Mouse (Mus musculus) kidney, embryonic 16.5 days (tissue): ENCODE results near the gene Tmem151b. TPM values are rescaled to one million over a fixed set of nuclear protein-coding genes. Genes with fewer than 3 reads are reported as not detected.

Experiments used
- ATAC-seq: fragments of 200-750 bp; cut with Nextera tagmentation; 2 replicates; pipeline ENCODE4 v1.8.0; 2017; ENCODE audit warnings: moderate TSS enrichment; ENCODE audit not compliant: low FRiP score, low TSS enrichment
- H3K27ac ChIP-seq: fragments of 300-500 bp; sonication (generic); 2 replicates; pipeline ENCODE4 v1.5.1; 2014; ENCODE audit warnings: low read length
- H3K27me3 ChIP-seq: fragments of 300-500 bp; sonication (generic); 2 replicates; pipeline ENCODE4 v1.6.1; 2014; ENCODE audit warnings: low read length, control low read depth, mixed read lengths; ENCODE audit not compliant: insufficient read depth
- H3K36me3 ChIP-seq: fragments of 300-500 bp; sonication (generic); 2 replicates; pipeline ENCODE4 v1.6.1; 2014; ENCODE audit warnings: low read length, control low read depth, mixed read lengths; ENCODE audit not compliant: insufficient read depth
- H3K4me1 ChIP-seq: fragments of 300-500 bp; sonication (generic); 2 replicates; pipeline ENCODE4 v1.6.1; 2014; ENCODE audit warnings: low read length, control low read depth, mixed read lengths; ENCODE audit not compliant: insufficient read depth
- H3K4me2 ChIP-seq: fragments of 300-500 bp; sonication (generic); replicated peaks from 2 replicates; pipeline ENCODE4 v1.6.1; 2014; ENCODE audit warnings: low read depth, low read length
- H3K4me3 ChIP-seq: fragments of 300-500 bp; sonication (generic); 2 replicates; pipeline ENCODE4 v1.5.1; 2014; ENCODE audit warnings: mild to moderate bottlenecking, low read length
- H3K9ac ChIP-seq: fragments of 300-500 bp; sonication (generic); replicated peaks from 2 replicates; pipeline ENCODE4 v1.6.1; 2014; ENCODE audit warnings: low read length
- H3K9me3 ChIP-seq: fragments of 300-500 bp; sonication (generic); 2 replicates; pipeline ENCODE4 v1.6.1; 2016; ENCODE audit warnings: low read length, control low read depth
- WGBS: fragments of 180-500 bp; shearing (Covaris S2); extraction: QIAGEN DNeasy Blood & Tissue Kit; methylation state at CpG from one replicate; pipeline ENCODE4 v1.1.7; 2014; 5-methylcytosine and 5-hydroxymethylcytosine counted together
- polyA plus RNA-seq: library from polyadenylated mRNA; unstranded; fragments of >200 nt; fragmentation: Nextera tagmentation; extraction: Ambion mirVana; gene quantifications from 2 replicates; pipeline ENCODE4 v1.2.1, GENCODE M21; 2015

The Tmem151b gene
- polyA plus RNA-seq, 1 experiment from 2014 or later, result 3.8 TPM

DNA sequence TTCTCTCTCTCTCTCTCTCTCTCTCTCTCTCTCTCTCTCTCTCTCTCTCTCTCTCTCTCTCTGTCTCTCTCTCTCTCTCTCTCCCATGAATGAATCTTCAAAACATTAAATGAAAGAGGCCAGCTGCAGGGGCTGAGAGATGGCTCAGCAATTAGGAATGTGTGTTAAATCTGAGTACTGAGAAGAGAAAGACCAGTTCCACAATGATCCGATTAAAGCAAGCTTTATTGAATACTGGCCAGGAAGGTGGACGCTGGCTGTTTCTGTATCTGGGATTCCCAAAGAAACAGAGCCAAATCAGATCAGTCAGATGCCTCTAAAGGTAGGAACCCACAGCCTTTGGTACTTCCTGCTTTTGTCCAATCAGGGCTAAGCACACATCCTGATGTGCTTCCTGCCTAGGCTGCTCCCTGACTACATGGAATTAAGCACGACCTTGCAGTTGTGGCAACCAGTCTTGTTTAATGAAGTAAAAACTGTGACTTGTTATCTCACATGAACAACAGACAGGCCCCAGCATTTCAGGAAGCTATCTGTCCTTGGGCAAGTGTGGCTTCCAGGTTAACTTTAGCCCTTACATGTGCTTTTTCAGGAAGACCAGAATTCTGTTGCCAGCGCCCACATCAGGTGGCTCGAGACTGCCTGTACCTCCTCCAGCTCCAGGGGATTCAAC is 46.0 kb downstream of the Tmem151b start:
- Histone ChIP-seq H3K36me3 (peaks cover under 1% of the 10 kb centered on the region; the same call in 1 of the 2 replicates), H3K4me3 (no peak overlapping the region), H3K9me3 (no peaks in the 10 kb centered on the region), H3K4me2 (no peak overlapping the region), H3K27me3 (no peaks in the 10 kb centered on the region), H3K27ac (no peak overlapping the region), H3K4me1 (peaks cover 5% of the 10 kb centered on the region; the same call in 1 of the 2 replicates), H3K9ac (no peak overlapping the region)
- no peak for ATAC-seq
- 49% methylated on average over 5 of the region's 5 CpGs for WGBS

DNA sequence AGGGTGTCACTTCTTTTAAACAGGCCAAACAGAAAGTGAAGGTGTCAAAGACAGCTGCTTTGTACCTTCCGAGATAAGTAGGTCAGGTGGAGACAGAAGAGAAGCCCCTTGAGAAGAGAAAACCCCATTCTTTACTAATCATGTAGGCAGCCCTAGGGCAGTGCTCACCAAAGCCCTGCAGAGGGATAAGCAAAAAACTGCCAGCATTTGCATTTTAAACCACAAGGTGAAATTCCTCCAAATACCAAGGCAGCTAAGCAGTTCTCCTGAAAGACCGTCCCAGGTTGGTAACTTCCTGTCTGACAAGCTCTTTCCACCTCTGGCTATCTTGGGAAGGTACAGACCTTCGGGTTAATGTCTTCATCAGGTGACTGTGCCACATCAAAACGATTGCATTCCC is 47.2 kb downstream of the Tmem151b start:
- no peak overlapping the region for H3K9ac ChIP-seq
- no peak overlapping the region for H3K27ac ChIP-seq
- H3K9me3 ChIP-seq, result no peaks in the 10 kb centered on the region
- H3K4me2 ChIP-seq, result no peak overlapping the region
- H3K27me3 ChIP-seq, result no peaks in the 10 kb centered on the region
- peaks cover 3% of the 10 kb centered on the region; the same call in 1 of the 2 replicates for H3K4me1 ChIP-seq
- WGBS, result 55% methylated on average over 4 of the region's 4 CpGs
- no peaks in the 10 kb centered on the region for H3K36me3 ChIP-seq
- H3K4me3 ChIP-seq, result no peak overlapping the region
- no peak for ATAC-seq

DNA sequence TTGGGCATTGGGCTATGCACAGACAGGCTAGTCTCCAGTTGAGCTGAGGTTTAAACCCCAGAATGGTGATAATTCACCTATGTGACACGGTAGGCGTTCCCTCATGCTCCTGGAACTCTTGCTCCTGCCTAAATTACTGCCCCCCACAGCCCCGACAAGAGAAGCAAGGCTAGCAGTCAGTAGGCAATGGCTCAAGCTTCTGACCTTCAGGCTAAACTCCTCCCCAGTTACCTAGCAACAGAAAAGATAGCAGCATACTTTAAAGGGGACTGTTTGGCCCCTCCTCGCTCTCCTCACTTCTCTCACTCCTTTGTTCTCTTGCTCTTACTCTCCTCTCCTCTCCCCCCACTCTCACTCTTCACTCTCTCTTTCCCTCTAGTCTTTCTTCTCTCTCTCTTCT is 48.5 kb downstream of the Tmem151b start:
- Histone ChIP-seq H3K27me3 (no peaks in the 10 kb centered on the region), H3K4me3 (no peak overlapping the region), H3K27ac (no peak overlapping the region), H3K4me1 (no peaks in the 10 kb centered on the region), H3K4me2 (no peak overlapping the region), H3K9ac (no peak overlapping the region), H3K9me3 (no peaks in the 10 kb centered on the region), H3K36me3 (no peaks in the 10 kb centered on the region)
- ATAC-seq, result no peak
- WGBS, result 32% methylated on average over 4 of the region's 4 CpGs

DNA sequence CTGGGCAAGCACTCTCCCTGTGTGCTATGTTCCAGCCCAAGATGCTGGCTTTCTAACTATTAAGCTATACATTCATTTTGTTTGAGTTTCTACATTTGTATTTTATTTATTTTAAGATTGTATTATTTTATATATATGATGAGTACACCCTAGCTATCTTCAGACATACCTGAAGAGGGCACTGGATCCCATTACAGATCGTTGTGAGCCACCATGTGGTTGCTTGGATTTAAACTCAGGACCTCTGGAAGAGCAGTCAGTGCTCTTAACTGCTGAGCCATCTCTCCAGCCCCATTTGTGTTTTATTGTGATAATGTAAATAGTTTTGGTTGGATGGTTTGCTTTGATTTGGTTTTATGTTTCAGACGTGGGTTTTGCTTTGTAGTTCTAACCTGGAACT is 50.0 kb downstream of the Tmem151b start:
- no peak for ATAC-seq
- H3K27me3 ChIP-seq, result no peaks in the 10 kb centered on the region
- 25% methylated on average over 2 of the region's 2 CpGs for WGBS

DNA sequence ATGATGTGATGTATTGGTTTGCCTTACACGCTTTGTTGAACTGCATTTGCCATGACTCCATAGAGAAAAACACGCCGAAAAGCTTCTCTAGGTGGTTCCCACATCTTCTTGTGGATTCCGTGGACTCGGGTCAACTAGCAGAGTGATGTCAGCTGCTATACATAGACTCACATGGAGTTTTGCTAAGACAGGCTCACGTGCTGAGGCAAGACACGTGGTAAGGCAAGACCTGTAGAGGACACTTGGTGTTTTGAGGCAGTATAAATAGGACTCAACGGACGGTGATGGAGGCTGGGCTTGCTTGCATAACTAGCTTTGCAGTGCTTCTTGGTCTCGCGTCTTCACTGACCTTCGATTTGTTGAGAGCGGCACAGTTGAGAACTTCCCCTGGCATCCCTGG is 51.1 kb downstream of the Tmem151b start:
- Histone ChIP-seq H3K9ac (no peak overlapping the region), H3K27ac (no peak overlapping the region), H3K36me3 (no peaks in the 10 kb centered on the region), H3K4me3 (no peak overlapping the region), H3K9me3 (no peaks in the 10 kb centered on the region), H3K4me2 (no peak overlapping the region), H3K4me1 (no peaks in the 10 kb centered on the region), H3K27me3 (no peaks in the 10 kb centered on the region)
- WGBS, result 81% methylated on average over 13 of the region's 13 CpGs
- ATAC-seq, result no peak

More for the DNA sequence above, 50.0 kb downstream of the Tmem151b start:
- Histone ChIP-seq H3K36me3 (no peaks in the 10 kb centered on the region), H3K4me3 (no peak overlapping the region), H3K4me1 (no peaks in the 10 kb centered on the region), H3K4me2 (no peak overlapping the region), H3K27ac (no peak overlapping the region), H3K9ac (no peak overlapping the region), H3K9me3 (no peaks in the 10 kb centered on the region)

DNA sequence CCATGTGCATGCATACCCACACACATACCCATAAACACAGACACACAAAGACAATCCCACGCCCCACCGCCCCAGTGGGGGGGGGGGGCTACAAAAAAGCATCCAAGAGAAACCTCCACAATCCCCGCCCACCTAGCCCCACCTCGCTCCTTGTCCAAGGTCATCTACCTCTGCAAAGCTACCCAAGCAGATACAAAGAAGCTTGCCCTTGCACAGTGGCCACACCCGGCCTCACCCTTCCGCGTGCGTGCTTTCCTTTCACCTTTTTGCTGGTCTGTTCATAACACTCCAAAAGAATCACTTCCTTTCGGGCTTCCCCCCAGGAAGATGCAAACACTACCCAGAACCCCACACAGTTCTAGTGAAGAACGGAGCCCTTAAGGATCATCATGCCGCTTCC is 54.1 kb downstream of the Tmem151b start:
- Histone ChIP-seq H3K27me3 (no peaks in the 10 kb centered on the region), H3K4me1 (no peaks in the 10 kb centered on the region), H3K4me2 (no peak overlapping the region), H3K9ac (no peak overlapping the region), H3K4me3 (no peak overlapping the region), H3K36me3 (no peaks in the 10 kb centered on the region), H3K9me3 (no peaks in the 10 kb centered on the region), H3K27ac (no peak overlapping the region)
- WGBS, result 75% methylated on average over 11 of the region's 11 CpGs
- no peak for ATAC-seq

Other genes with a start within 250 kb of the Tmem151b start
- 57.6 and 65.0 TPM in 2 replicates for gene Cdc5l, start 115.9 kb downstream of the Tmem151b start, polyA plus RNA-seq
- gene Spats1, start 74.3 kb downstream of the Tmem151b start, polyA plus RNA-seq, result 0.16 and 0.44 TPM in 2 replicates
- gene Aars2, start 42.8 kb downstream of the Tmem151b start, polyA plus RNA-seq, result 26.3 and 29.8 TPM in 2 replicates
- gene Tcte1, start 26.2 kb downstream of the Tmem151b start, polyA plus RNA-seq, result 0.63 and 0.81 TPM in 2 replicates
- gene Nfkbie, start 6.0 kb upstream of the Tmem151b start, polyA plus RNA-seq, result 5.9 and 6.4 TPM in 2 replicates
- gene Slc35b2, start 14.2 kb upstream of the Tmem151b start, polyA plus RNA-seq, result 159 and 170 TPM in 2 replicates
- 1,922 and 2,030 TPM in 2 replicates for gene Hsp90ab1, start 23.6 kb upstream of the Tmem151b start, polyA plus RNA-seq
- 107 and 116 TPM in 2 replicates for gene Slc29a1, start 49.9 kb upstream of the Tmem151b start, polyA plus RNA-seq
- 6.2 and 7.4 TPM in 2 replicates for gene Mymx, start 52.4 kb upstream of the Tmem151b start, polyA plus RNA-seq
- 0.60 and 0.72 TPM in 2 replicates for gene Capn11, start 109.6 kb upstream of the Tmem151b start, polyA plus RNA-seq
- gene Mrpl14, start 136.6 kb upstream of the Tmem151b start, polyA plus RNA-seq, result 140 and 162 TPM in 2 replicates
- 35.6 and 41.5 TPM in 2 replicates for gene Tmem63b, start 137.2 kb upstream of the Tmem151b start, polyA plus RNA-seq
- gene 1600014C23Rik, start 184.2 kb upstream of the Tmem151b start, polyA plus RNA-seq, result not detected in 2 replicates